Mouse (Mus musculus) megakaryocyte, adult 5-6 weeks (primary cell): ENCODE results near the gene Wif1. TPM values are rescaled to one million over a fixed set of nuclear protein-coding genes. Genes with fewer than 3 reads are reported as not detected.

Experiments used
- ATAC-seq: 2 replicates; pipeline ENCODE4 v1.8.0; 2016; ENCODE audit warnings: mild to moderate bottlenecking, inconsistent platforms; ENCODE audit not compliant: poor library complexity, severe bottlenecking
- total RNA-seq, 2 experiments: library from RNA; stranded (forward) in 1 of 2; stranded (reverse) in 1 of 2; fragments of 153-499, 151-499 nt in 1 of 2; fragments of 221-1000, 200-1000 nt in 1 of 2; gene quantifications; 2 replicates each; pipeline versions ENCODE4 v1.2.3 to v1.2.4; 2015 to 2017

Gene Wif1
- total RNA-seq (2015) (0.11 TPM in 1 of 2 replicates, not detected in the other), total RNA-seq (2017) (0.22 TPM in 1 of 2 replicates, not detected in the other)

DNA sequence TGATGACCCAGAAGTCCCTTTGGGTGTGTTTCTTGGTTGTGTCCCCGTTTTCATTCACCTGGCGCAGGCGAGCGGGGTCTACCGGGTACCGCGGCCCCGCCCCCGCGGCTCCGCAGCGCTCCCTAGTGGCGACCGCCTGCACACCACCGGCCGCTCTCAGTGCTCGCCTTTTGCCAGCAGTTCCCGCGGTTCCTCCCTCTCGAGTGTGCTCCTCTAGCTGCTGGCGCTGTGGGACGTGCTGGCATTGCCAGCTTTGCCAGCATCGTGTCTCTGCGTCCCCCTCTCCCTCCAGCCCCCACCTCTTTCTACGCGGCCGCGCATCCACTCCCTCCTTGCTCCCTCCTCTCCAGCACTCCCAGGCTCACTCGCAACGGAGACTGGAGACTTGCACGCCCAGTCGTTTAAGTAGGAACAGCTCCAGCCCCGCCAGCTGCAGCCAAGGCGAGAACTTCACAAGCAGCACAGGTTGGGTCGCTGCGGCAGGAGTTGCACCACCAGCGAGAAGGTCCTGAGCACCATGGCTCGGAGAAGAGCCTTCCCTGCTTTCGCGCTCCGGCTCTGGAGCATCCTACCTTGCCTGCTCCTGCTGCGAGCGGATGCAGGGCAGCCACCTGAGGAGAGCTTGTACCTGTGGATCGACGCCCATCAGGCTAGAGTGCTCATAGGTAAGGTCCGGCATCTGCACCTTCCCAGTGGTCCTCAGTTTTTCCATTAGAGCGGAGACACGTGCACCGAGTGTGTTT is at the start of gene Wif1:
Gene Wif1 (plus strand): TSS at position 135 of the 743 bp plus-strand sequence.
- ATAC-seq, result peak; percentile 89

DNA sequence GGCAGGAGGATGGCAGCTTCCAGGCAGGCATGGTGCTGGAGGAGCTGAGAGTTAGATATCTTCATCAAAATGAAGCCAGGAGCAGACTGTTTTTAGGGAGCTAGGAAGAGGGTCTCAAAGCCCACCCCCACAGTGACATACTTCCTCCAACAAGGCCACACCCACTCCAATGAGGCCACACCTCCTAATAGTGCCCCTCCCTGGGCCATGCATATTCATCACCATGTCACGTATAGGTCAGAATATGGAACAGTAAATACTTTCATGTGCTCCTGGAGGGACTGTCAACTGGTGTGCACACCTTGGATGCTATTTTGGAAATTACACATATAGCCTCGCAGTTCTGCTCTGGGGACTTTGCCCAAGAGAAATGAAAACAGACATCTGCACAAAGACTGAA is 31.6 kb upstream of the Wif1 start:
- no peak for ATAC-seq

DNA sequence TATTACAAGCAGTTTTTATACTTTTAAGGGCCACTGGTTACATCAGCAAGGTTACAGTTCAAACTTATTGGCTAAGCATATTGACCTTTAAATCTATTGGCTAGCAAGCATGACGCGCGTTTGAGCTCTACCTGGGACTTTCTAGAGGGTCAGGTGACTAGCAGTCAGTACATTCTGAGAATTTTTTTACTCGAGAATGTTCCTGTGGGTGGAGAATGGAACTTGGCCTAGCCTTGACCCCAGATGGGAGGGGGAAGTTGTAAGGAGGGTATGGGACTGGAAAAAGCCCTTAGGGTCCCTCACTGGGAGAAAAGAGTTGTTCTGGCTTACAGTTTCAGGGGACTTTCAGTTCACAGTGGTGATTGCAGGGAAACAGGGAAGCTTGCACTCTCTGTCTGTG is 22.3 kb upstream of the Wif1 start:
- ATAC-seq, result no peak

DNA sequence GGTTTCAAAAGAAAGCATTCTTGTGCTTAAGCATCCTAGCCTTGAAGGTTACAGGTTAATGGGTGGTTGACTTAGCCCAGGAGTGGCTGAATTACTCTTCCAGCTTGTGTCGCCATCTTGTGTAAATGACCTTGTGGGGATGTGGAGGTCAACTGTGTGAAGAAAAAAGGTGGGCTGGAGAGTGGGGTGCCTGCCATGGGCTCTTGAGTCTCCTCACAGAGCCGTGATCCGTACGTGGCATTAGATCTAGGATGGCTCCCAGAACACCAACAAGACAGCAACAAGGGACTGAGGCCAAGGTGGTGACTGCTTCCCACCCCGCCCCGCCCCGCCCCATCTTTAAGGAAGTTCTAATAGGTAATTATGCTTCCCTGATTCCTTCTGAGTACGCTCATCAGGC is 17.5 kb upstream of the Wif1 start:
- no peak for ATAC-seq

DNA sequence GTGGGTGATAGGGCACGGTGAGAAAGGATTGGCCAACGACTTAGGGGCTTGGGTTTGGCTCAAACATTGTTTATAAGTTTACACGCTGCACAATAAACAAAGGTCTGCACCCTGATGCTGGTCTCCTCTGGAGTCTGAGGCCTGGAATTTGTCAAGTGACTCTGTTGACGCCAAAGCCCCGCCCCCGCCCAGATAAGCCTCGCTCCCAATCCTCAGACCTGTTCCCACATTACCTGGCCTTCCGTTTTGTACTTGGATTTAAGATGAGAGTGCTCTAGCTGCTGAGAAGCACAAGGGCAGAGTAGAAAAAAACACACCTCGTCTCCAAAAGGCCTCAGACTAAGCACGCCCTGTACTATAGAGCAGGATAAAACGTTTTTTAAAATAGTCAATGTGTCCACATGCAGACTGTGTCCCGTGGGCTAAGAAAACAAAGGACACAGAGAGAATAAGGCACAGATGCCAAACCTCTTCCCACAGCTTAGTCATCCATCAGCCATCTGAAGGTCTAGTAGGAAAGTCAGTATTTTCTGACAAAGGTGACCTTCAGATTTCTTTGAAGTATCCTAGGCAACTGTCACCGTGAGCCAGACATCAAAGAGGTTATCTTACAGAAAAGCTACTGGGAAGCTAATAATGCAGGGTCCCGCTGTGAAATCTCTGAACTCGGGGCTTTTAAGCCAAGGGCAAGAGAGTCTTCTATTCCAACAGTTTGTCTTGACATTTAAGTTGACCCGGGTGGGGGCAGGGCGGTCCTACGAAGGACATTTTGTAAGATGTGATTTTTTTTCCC is 16.9 kb upstream of the Wif1 start:
- no peak for ATAC-seq

DNA sequence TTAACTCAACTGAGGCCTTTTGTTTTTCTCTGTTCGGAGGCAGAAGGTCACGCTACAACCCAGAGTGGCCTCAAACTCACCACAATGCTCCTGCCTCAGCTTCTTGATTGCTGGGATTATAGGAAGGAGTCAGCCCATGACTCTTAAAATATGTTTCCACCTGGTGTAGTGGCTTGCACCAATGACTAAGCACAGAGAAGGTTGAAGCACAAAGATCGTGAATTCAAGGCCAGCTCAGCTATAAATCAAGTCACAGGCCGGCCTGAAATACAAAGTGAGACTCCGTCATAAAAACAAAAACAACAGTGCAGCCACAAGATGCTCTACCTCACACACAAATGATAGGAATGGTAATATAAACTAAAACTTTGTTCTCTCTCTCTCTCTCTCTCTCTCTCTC is 10.8 kb upstream of the Wif1 start:
- ATAC-seq, result no peak

DNA sequence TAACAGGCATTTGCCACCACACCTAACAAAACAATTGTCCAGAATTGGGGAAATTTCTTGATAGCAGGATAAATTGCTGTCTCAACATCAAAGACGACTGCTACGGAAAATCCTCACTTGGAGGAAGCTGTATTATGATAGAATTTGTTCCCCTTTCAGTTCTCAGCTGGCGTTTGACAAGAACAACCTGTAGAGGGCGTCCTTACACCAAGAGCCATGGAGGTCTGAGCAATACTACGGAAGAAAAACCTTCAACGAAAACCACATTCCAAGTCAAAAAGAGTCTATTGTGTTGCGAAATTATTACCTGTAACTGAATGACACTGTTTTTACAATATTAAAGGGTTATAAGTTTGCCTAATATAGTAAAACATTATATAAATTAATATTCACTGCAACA is 2.0 kb upstream of the Wif1 start:
- ATAC-seq, result peak; percentile 56

DNA sequence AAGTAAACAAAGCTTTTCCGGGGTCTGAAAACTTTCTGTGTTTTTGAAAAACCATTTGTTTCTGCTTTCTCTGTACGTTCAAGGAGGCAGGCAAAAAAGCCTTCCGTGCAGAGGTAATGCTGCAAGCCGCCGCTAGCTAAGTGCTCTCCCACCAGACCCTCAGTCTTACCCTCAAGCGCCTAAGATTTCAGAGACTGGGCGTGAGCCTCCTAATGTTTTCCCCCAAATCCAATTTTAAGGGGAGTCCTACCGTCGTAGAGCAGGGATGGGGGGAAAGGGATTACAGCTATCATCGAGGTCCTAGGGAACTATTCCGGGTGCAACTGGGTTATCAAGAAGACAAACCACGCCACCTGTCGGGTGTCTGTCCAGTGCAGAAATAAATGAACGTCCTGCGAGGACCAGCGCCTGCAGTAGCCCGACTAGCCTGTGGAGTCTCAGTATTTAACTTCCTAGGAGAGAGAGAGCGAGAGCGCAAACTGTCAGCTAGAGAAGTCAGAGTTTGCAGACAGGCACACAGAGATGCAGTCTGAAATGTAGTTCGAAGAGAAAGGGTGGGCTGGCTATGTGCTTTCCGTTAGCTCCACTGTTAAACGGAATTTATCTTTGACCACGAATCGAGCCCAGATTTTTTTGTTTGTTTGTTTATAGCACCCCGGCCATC is 500 bp upstream of the Wif1 start:
- peak; percentile 83 for ATAC-seq

DNA sequence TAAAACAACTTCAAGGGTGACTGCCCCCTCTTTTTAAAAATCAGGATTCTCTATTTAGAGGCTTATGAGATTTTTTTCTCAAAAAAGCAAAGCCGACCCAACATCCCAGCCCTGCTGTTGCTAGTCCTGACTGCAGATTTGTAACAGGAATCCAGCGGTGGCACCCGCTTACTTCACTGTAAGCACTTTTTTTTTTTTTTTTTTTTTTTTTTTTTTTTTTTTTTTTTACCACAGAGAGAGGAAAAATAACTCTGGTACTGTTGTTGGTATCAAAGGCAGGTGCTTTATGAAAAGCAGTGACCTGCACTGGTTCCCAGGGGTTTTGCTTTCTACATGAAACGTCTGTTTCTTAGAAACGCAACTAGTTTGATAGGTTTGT is 798 bp downstream of the Wif1 start:
- no peak for ATAC-seq

DNA sequence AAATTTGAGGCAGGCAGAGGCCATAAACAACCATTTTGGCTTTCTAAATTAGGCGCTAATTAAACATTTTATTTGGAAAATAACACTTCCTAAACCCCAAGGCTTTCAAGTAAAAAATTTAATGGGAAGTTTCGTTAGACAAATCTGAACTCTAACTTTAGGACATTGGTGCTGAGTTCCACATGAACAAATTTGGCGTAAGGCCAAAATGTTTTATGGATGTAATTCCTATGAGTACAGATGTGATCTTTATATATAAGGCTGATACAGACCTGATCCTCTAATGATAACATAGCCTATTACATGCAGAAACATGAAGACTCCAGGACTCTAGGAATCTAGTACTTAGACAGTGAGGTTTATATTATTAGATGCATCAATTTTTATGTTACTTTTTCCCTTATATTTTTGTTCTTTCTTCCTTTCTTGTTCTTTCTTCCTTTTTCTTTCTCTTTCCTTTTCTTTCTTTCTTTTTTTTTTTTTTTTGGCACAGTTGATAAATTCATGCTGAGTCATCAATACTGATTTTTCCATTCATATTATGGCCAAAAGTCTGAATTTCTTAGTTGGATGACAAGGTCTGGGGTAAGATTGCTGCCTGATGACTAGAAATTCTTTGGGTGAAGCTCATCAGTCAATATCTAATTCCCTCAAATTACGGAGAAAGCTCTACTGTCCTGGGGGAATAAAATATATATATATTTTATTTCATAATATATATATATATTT is 5.0 kb downstream of the Wif1 start:
- ATAC-seq, result no peak

DNA sequence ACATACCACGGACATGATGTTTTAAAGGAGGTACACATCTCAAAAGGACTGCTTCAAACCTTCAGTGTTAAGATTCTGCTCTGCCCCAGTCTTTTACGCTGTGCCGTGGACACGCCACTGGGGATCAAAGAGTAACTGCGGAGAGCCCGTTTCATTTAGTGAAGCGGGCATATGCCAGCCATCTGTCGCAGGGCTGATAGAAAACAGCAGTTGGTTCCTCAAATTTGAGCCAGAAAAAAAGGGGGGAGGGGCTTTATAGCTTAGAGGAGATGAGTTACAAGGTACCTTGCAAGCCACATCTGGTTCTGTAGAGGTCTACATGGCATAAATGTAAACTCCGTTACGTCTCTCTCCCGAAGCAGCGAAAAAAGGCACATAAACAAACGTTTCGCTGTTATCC is 7.2 kb downstream of the Wif1 start:
- no peak for ATAC-seq

DNA sequence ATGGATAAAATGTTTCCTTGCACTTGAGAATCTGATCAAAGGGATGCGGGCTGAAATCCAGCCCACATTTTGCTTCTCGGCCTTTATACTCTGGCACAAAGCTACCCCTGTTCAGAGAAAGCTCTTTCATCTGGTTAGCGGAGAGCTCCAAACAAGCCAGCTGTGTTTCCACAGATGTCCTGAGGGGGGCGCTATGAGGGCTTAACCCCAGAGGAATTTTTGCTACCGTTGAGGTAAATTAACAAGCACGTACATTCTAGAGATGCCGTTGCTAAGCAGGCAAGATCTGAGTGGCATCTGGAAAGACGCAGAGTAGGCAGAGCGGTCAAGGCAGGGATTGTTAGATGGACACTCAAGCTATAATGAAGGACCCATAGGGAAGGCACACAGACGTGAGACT is 13.7 kb downstream of the Wif1 start:
- no peak for ATAC-seq

DNA sequence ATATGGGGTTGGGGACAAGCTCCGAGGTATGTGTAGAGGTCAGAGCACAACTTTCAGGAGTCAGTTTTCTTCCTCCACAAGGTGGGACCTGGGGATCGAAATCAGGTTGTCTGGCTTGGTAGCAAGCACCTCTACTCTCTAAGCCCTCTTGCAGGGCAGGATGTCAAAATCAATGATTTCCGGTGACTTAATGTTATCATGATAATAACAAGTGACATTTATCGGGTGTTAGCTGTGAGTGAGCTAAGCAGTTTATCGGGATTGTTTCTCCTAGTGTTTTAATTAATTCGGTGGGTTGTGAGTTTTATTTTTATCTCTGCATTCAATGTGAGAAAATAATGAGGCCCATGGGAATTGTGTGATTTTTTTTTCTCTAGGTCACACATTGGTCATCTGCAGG is 18.3 kb downstream of the Wif1 start:
- ATAC-seq, result no peak

DNA sequence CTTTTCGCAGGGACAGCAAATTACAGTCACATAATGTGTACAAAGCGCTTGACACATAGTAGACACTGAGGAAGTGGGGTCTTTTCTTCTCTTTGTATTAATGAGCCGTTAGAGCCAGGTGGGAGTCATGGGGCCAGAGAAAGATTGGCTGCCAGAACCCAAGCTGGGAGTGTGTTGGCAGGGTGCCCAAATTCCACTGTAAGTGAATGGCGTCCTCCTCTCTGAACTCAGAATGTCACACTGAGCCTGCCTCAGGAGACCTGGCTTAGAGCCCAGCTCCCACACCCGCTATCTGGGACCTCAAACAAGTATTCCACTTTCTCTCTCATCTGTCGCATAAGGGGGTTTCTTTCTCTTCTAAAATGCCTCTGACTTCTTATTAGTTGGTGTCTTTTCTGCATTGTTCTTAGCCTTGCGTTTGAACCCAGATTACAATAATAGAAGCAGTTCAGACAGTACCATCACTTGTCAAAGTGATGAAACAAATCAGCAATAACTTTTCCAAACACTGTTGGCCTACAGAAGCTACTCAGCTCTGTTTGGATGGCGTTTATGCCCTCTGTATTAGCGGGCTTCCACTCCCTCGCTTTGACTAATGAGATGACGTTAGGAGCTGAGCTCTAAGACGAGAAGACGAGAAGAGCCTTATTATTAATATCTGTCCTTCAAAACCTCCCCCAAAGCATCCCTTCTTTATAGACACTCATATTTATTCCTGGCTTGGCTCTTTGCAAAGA is 21.9 kb downstream of the Wif1 start:
- ATAC-seq, result no peak

DNA sequence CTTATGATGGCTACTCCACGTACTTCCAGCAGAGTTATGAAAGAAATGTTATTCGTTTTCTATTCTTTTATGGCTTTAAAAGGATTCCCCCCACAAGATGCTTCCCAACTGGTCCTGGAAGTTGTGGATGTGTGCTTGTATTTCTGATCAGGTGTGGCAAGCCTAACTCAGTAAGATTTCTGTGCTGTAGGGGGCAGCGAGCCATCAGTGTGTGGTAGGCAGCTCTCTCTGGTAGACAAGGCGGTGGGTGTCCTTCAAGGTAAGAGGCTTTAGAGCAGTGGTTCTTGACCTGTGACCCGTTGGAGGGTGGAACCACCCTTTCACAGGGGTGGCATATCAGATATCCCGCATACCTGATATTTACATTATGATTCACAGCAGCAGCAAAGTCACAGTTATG is 23.1 kb downstream of the Wif1 start:
- ATAC-seq, result no peak

DNA sequence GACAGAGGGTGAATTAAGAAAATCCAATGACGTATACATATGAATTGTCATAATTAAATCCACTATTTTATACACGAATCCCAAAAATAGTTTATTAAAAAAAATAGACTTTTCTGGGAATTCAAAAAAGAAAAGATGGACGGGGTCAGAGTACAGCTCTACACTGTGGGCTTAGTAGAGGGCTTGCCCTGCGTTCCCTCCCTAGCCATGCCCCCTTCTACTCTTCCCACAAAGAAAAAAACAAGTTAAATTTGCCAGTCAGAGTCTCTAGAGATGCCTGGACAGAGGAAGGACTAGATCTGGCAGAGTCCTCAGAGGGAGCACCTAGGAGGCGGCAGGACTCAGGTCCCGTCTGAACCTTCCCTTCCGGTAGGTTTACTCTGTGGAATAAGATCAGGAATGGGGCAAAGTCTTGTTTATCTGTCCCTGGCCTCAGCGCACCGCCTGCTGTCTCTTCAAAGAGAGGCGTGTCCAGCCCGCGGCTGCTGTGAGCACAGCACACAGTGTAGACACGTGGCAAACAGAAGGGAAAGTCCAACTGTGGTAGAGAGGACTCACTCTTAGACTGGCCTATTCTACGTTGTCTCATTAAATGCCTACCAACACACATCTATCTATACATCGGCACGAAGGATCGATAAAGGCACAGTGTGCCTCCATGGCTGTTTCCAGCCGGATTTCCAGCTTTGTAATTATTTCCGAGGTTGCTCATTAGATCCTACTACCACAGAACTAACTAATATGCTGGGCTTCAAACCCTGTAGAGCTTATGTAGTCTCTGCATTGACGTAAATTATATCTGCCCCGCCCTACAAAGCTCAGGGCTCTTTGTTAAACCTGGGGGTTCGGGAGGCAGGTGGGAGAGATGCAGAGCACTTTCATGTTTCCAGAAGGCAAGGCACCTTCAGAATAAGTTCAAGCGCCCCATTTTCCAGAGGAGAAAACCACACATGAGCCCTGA is 25.6 kb downstream of the Wif1 start:
- no peak for ATAC-seq

DNA sequence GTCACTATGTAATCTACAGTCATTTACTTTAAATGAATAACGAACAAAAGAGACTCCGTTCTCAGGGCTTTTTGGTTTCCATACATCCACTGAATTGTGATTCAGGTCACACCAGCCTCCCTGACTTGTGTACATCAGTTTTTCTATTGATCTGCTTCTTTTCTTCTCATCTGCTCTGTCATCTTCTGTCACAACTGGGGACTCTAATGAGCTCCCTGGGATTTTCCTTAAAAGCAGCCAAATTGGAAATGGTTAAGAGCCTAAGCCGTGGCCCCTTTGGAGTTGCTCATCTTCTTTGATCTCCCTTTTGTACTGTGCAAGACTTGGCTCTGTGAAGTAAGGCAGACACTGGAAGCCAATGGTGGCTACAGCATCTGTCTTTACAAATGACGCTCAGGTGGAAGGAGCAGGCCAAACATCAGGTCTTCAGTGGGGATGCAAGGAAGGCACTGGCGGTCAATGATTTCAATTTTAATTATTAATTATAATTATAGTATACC is 27.6 kb downstream of the Wif1 start:
- ATAC-seq, result no peak

DNA sequence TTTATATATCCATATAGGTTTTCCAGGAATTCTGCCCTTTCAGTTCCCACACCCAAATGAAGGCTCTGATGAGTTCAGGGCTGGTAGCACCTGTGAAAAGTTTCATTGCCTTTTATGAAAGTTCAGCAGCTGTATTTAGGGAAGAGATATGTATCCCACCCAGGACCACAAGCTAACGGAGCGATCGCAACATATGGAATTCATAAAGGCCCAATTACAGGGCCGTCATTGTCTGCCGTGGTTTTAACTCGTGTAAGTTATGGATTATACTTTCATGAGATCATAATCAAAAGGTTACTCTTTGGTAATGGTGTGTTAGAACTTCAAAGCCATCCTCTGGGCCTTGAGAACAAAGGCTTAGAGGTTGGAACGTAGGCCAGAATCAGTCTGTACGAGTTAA is 28.9 kb downstream of the Wif1 start:
- ATAC-seq, result no peak

DNA sequence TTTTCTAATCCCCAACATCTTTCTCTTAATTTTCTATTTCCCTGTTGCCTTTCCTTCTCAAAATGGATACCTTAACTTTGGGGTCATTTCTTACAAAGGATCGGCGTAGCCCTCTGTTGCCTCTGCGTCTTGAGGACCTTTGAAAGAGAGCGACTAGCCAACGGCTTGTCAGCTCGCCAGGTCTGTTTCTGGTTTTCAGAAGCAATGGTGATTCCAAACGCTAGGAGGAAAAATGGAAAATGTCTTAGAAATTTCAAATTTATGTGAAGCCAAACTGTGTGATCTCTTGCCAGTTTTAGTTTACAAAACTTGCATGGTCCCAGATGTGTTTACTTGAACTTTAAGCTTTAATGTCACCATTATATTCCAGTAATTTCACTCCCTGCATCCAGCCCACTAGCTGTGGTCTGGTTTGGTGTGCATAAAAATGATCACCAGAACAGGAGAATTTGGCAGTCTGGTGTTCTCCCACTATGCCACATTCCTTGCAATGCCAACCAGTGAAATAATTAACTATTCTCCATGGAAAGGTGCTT is 33.7 kb downstream of the Wif1 start:
- no peak for ATAC-seq
